Mouse (Mus musculus) G1E-ER4 (cell line): Measurements from ENCODE around the gene Fam19a1. TPM values are rescaled to one million over a fixed set of nuclear protein-coding genes. Genes with fewer than 3 reads are reported as not detected.

ENCODE experiments used
- GATA1 ChIP-seq: IDR thresholded peaks from one replicate; pipeline ENCODE4 v1.8.0; 2012; ENCODE audit warnings: low read length, inconsistent platforms
- polyA plus RNA-seq: library from polyadenylated mRNA; stranded (reverse); fragments of >175 nt; gene quantifications from 2 replicates; pipeline ENCODE4 v1.2.3, GENCODE M21; 2012

The Fam19a1 gene
- polyA plus RNA-seq, 1 experiment, result not detected

DNA sequence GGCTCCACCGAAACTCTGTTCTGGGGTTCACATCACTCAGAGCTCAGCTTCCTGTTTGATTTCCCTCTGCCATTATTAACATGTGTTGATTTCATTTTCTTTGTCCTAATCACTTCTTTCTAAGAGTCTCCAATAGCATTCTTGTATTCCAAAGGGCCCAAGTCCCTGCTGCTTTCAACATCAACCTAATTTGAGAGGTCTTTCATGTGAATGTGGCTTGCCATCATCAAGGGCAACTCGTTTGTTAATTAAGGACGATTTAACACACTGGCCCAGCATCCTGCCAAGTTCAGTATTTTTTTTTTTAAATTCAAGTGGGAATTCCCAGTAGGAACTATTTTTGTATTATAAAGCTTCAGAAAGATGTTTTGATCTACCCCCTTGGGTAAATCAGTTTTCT is 263.8 kb downstream of the Fam19a1 start:
- TF ChIP-seq GATA1, result no peak

DNA sequence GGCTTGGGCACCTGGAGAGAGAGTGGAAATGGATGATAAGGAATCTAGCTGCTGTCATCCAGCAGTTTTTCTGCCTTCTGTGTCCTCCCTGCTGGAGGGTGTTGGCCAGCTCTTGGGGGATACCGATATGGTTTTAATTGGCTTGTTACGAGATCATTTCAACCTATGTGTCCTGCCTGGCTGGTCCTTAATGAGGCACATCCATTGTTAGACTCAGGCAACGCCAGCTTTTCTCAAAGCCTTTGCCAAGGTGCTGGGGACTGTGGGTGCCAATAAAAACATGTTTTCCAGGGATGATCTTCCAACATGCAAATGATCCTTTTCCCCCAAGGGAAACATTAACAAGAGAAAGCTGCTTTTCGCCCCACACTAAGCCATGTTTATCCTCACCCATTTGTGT is 266.3 kb downstream of the Fam19a1 start:
- no peak for TF ChIP-seq GATA1

DNA sequence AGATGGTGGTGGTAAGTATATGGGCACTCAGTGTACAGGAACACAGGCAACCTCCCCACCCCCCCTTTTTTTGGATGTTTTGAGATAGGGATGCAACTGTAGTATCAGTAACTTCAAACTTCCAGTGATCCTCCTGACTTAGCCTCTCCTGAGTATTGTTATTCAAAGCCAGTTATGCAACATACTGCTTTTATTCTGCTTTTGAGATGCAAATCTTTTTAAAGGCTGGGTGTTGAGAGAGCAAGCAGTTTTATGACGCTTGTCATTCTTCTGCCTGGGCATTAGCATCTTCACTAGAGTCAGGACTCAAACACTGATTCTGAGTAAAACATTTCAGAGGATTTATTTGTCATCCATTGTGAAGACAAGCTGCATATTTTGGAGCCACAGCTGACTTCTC is 271.5 kb downstream of the Fam19a1 start:
- no peak for TF ChIP-seq GATA1

DNA sequence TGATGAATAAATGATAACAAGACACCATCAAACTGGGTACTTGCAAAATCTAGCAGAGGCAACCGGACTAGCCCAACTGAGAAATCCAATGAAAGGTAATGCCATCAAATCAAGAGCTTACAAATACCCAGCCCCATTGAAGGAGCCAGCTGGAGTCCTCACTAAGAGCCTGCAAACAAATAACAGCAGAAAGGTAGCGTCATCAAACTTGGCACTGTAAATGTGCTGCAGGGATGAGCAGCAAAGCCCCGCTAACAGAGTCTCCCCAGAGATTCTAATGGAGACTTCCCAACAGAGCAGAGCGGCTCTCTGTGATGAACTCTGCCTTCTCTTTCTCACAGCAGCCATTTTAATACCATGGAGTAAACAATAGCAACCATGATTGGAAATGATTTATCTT is 305.9 kb downstream of the Fam19a1 start:
- TF ChIP-seq GATA1, result no peak

DNA sequence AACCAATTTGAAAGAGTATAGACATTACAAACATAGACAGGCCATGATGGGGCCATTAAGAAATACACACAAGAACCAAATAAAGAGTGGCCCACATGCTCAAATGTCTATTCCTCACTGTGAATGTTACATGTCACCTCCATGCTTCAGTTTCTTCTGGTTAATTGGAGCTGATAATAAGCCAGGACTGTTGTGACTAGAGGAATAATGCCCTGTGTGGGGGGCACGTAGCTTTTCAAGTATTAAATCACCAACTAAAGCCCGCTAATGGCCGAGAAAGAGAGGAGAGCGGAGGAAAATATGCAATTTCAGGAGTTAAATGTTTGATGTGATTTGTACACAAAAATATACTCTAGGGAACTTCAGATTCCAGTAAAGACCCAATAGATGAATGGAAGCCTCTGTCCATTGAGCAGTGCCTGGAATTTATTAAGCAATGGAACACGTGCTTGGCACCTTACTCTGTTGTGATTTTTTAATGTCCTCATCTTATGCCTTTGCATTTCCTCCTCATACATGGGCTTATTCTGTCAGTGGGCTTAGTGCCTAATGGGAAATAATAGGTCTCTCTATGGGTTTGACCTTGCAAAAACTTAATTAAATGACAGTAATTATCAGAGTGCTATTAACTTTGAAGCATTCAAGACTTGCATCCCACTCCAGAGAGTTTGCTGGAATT is 306.9 kb downstream of the Fam19a1 start:
- no peak for TF ChIP-seq GATA1

DNA sequence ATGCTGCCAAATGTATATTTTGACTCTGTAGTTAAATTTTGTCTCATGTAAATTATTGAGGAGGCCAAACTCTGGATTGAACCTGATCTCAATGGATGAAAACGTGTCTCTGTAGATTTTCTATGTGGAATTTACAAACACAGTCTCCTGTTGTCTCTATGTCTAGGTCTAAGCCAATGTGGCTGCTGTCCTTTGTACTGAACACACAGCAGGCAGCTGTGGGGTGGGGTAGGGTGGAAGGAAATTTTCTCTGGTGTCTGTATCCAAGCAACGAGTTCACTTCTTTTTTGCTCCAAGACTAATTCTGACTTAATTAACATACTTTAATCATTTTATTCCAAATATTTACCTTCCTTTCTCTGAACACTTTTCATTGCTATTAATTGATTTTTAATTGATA is 307.6 kb downstream of the Fam19a1 start:
- no peak for TF ChIP-seq GATA1

DNA sequence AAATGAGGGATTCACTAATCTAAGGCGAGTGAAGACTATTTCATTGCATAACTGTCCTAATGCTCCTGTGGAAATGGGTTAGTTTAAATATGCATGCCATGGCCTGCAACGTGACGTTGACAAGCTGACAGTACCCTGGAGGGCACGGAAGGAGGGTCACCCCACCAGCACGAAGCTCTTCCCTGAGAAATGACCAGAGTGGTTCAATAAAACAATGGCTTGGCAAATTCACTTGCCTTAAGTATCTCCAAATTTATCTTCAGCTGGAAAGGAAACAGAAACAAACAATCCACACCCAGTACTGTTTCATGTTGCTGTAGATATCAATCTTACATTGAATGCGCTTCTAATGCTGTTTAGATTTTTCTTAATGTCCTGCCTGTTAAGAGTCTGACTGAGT is 316.4 kb downstream of the Fam19a1 start:
- TF ChIP-seq GATA1, result no peak

DNA sequence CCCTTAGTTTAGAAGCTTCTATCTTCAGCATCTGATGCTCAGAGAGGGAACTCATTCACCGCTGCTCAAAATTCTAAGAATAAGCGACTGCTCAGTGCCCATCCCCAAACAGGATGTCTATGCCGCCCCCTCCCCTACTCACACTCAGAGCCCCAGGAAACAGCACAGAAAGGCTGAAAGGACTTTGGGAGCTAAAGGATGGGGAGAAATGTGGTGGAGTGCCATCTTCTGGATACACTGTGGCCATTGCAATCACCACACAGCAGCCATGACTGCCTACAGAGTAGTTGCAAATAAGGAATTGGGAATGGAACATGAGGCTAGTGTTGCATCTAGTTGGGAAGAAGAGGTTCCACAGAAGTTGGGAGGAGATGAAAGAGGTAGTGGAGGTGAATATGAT is 319.4 kb downstream of the Fam19a1 start:
- TF ChIP-seq GATA1, result no peak

DNA sequence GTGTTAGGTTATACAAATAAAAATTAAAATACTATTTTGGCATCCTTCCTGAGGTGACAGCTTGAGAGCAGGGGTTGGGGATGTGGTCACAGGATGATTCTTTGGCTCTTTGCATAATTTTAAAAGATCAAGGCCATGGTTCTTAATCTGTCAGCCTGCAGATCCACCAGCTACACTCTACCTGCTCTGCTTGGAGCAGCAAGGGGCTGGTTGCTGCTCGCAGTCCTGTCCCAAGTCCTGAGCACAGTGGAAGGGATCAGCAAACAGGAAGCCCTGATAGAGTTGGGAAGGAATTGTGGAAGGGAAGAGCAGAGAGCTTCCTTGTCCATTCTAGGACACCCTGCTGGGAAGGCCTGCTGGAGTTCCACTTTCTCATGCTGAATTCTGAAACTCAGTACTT is 320.9 kb downstream of the Fam19a1 start:
- no peak for TF ChIP-seq GATA1

DNA sequence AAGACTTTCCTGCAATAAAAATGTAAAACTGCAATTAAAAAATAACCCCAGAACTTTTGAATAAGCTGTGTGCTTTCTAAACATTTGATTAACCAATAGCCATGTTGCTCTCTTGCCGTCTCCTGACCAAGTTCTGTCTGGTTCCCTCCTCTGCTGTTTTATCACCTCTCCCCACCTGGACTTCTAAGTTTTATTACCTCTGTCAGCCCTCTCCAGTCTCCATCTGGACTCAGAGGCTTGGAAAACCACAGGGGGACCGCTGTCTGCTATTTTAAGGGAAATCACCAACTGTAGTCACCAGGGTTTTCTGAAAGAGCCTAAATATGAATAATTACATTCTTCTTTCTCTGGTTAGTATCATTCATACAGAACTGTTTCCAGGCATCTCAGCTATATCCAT is 322.6 kb downstream of the Fam19a1 start:
- no peak for TF ChIP-seq GATA1

DNA sequence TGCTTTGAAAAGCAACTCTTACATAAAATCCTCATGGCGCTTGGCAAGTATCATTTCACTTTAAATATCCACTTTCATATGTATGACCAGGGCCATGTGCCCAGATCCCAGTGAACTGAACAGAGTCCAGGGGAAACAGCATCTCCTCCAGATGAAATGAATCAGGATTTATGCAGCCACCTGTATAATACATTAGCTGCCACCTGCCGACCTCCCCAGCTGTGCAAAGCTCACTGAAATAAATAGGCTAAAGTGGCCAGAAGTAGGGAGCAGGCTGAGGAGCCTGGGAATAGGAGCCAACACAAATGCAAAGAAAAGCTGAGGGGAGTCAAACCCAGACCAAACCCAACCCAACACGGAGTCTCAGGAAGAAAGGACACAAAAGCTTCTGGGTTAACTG is 324.9 kb downstream of the Fam19a1 start:
- no peak for TF ChIP-seq GATA1

DNA sequence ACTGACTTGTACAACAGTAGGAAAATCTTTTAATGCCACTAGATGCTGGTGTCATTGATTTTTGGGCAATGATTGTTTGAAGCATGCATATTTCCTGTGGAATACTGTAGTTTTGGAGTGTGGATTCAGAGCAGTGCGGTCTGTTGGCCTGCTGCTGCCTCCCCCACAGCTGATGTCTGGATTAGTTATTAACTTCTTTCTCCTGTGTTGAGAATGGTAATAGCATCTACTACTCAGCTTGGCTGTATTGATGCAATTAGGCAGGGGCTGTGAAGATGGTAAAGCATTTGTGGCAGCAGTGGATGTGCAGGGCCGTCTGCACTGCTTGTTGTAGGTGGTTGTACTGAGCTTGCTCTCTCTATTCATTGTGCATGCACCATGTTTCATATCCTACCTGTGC is 326.5 kb downstream of the Fam19a1 start:
- TF ChIP-seq GATA1, result no peak

DNA sequence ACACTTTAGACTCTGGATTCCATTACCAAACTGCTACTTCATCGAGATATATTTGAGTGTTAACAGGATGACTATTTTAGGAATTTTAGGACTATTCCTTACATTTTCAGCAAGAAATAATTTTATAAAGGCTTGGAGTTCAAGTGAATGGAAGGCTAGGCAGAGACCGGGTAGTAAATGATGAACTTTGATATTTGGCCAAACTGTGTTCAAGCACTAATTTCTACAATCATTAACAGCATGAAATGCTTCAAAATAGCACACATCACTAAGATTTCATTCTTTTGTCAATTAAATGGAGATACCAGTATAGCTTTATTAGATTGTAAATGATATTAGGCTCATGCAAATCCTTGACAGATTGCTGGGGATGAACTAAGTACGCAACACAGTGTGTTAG is 329.0 kb downstream of the Fam19a1 start:
- TF ChIP-seq GATA1, result no peak

DNA sequence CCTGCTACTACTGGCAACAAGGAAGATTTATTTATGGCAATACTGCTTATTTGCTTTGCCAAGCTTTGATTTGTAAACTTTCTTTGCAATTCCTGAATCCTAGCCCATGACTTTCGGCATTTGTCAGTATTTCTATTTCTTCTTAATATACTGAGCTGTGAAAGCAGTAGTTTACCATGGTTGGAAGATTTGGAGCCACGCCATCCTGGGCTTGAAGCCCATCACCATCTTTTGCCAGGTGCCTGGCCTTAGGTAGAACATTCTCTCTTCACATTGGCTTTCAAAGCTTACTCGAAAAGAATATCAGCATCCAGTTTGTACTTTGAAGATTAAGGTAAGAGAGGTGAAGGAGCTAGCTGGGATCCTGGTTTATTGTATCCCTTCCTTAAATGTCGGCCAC is 334.5 kb downstream of the Fam19a1 start:
- TF ChIP-seq GATA1, result no peak

DNA sequence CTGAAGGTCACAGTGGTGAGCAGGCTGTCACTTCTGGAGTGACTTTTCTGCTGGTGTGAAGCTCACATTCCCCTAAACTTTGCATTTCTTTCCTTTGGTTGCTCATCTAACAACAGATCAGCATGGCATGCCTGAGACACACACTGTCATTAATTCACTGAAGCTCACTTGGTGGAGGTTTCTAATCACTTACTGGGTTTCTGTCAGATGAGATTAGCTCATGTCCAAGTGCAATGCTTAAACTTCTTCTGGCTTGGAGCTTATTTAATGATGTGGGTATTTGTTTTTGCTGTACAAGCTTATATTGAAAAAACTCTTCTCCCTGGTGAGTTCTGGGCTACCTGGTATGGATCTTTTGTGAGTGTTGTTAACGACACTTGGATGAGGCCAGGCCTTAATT is 343.3 kb downstream of the Fam19a1 start:
- TF ChIP-seq GATA1, result no peak

DNA sequence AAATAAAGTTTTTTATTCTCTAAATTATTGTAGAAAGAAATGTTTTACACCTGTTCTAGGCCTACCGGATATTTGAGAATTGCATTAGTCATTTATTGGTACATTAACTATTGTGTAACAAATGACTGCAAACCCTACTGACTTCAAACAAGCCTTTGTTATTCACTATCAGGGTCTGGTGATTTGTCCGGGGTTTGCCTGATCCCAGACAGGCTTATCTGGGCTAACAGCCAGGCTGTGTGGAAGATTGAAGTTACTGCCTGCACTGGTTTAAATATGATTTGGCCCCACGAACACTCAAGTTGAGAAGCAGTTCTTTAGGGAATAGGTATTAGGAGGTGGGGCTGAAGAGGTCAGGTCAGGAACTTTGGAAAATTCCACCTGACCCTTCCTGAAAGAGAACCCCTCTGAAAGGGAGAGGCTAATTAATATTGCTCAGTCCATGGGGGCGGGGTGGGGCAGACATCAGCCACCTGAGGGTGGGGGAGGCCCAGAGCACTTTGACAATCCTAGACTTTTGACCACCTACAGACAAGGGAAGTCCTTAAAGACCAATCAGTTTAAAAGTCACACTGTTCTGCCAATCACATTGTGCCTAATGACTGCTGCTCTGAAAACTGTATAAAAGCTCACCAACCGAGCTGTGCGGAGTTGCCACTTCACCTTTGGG is 344.8 kb downstream of the Fam19a1 start:
- no peak for TF ChIP-seq GATA1

DNA sequence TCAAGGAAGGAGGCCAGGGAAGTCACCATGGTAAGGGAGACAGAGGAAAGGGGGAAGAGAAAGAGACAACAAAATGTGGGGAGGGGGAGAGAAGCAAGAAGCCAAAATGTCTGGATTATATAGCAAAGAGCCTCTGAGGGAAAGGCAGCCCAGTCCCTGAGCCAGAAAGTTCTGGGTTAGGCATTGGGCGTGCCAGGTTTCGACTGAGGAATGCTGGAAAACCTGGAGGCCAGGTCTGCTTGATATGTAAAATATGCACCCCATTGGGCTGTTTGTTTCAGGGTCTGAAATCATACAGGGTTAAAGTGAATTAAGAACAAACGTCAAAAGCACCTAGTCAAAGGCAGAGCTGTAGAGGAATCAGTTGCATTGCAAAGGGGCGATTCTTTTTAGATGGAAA is 346.1 kb downstream of the Fam19a1 start:
- TF ChIP-seq GATA1, result no peak
